Mouse (Mus musculus): ENCODE results near the gene Klc4.

- TF ChIP-seq CTCF (conservative IDR thresholded peaks at IDR 0.05; ENCODE audit: insufficient read depth, insufficient read length, low read depth, low read length) = no peak
- no peak for TF ChIP-seq POLR2A (IDR thresholded peaks at IDR 0.05; ENCODE audit: low read depth, low read length)
These were observed 33.6 kb downstream of the Klc4 start for GRCm38 (mm10) chr17:46612189-46612588.

Data from kidney, adult 2 months (tissue).